ENCODE assay signal across 9 mouse cellular contexts in genomic region chr15:99032726-99033250, GRCm38 (mm10). TPM values are rescaled to one million over a fixed set of nuclear protein-coding genes. Genes with fewer than 3 reads are reported as not detected.
A peak's percentile ranks its signal among the peaks of the same experiment; 100 is the strongest.
DNase-seq lines count a peak whose midpoint lies in the region; ATAC-seq and TF ChIP-seq lines count a peak whose summit lies in the region.
"Had no signal": no experiment of that assay in that cellular context is flagged by ENCODE, and none has a peak within 500 bp of the region (broad histone marks: within the 10 kb centered on the region; RNA-seq: fewer than 3 reads in every experiment).

No protein-coding gene starts in this region.

- 57% methylated on average over 7 of the region's 7 CpGs for WGBS in lung, embryonic 14.5 days
- WGBS in macrophage (ENCODE audit: missing documents) = 59% methylated on average over 7 of the region's 7 CpGs

- no peaks in the 10 kb centered on the region for H3K27me3 ChIP-seq in lung, embryonic 14.5 days (ENCODE audit: insufficient read depth, low read length)

- ATAC-seq in lung, embryonic 14.5 days (ENCODE audit: insufficient read depth) = no peak

- peaks cover 17% of the 10 kb centered on the region for H3K4me1 ChIP-seq in lung, embryonic 14.5 days (ENCODE audit: insufficient read depth)

- H3K36me3 ChIP-seq in lung, embryonic 14.5 days (ENCODE audit: insufficient read depth) = peaks cover 31% of the 10 kb centered on the region
- H3K36me3 ChIP-seq in macrophage (ENCODE audit: inconsistent target) = peaks cover 24% of the 10 kb centered on the region; the same call in 1 of the 2 replicates

- H3K27ac ChIP-seq in lung, embryonic 14.5 days (ENCODE audit: low read depth) = no peak overlapping the region
- peak overlapping the region; percentile 98 for H3K27ac ChIP-seq in macrophage

- H3K9ac ChIP-seq in lung, embryonic 14.5 days = peak overlapping the region; percentile 19

- DNase-seq in lung, embryonic 14.5 days = no peak
- no peak for DNase-seq in lung, postnatal 14 days
- DNase-seq in adrenal gland, postnatal 25 days = peak; percentile 40
- peak; percentile 64 for DNase-seq in kidney, adult 18-20 months
- DNase-seq in Muller cell, postnatal 12 days (ENCODE audit: inconsistent ontology term) = no peak
- DNase-seq in spleen, postnatal 10 days (ENCODE audit: low spot score in 2 of 2) = no peak
- DNase-seq in right cerebral cortex, postnatal 10 days (ENCODE audit: low spot score in 2 of 2) = no peak

- peak overlapping the region; percentile 73 for H3K4me3 ChIP-seq in lung, embryonic 14.5 days (ENCODE audit: low read depth, low read length)
- H3K4me3 ChIP-seq in macrophage (ENCODE audit: inconsistent target) = peak overlapping the region; percentile 98

- no peak for TF ChIP-seq CTCF in lung, embryonic 14.5 days (IDR thresholded peaks at IDR 0.05; ENCODE audit: low read depth)

- H3K4me2 ChIP-seq in lung, embryonic 14.5 days = peak overlapping the region; percentile 79

- peaks cover 60% of the 10 kb centered on the region for H3K79me2 ChIP-seq in macrophage (ENCODE audit: inconsistent target)

- H3K9me3 ChIP-seq in lung, embryonic 14.5 days (ENCODE audit: low read depth, low read length) = no peaks in the 10 kb centered on the region

RNA-seq across cellular contexts. Expression of gene Tuba1c, which starts 3.1 kb away (rescaled TPM):
- 224 and 232 TPM in 2 replicates for polyA plus RNA-seq in lung, embryonic 14.5 days (2014; fragmentation: Nextera tagmentation; extraction: Ambion mirVana)
- total RNA-seq in adrenal gland, postnatal 25 days (2021) = 286 and 303 TPM in 2 replicates
- 100 to 1,000 TPM in 10 of 26 experiments, 10 to 100 TPM in 16; 29.8 to 187 (median 71.5) TPM for total RNA-seq in macrophage (2018; cell fraction: chromatin; rRNA removed)
- total RNA-seq in macrophage (2018; cell fraction: cytosol; rRNA removed) = 100 to 1,000 TPM; 160 to 470 (median 218) TPM
- 100 to 1,000 TPM in 18 of 26 experiments, 10 to 100 TPM in 8; 64.8 to 241 (median 115) TPM for total RNA-seq in macrophage (2018; cell fraction: nucleus; rRNA removed)
- 112 to 385 TPM (median 315 TPM) in 3 replicates for polyA plus RNA-seq in macrophage (2018)

RNA-seq across cellular contexts. Expression of gene Prph, which starts 22.2 kb away (rescaled TPM):
- 0.91 and 1.8 TPM in 2 replicates for polyA plus RNA-seq in lung, embryonic 14.5 days (2014; fragmentation: Nextera tagmentation; extraction: Ambion mirVana)
- total RNA-seq in adrenal gland, postnatal 25 days (2021) = 0.52 and 2.2 TPM in 2 replicates
- not detected for total RNA-seq in macrophage (2018; cell fraction: chromatin; rRNA removed)
- total RNA-seq in macrophage (2018; cell fraction: cytosol; rRNA removed) = under 1 TPM in 3 of 26 experiments, not detected in 23; 0.07 to 0.45 (median 0.10) TPM
- 1 to 10 TPM in 1 of 26 experiments, not detected in 25; 2.5 TPM for total RNA-seq in macrophage (2018; cell fraction: nucleus; rRNA removed)
- 0.07 TPM in 1 of 3 replicates, not detected in the others for polyA plus RNA-seq in macrophage (2018)

RNA-seq across cellular contexts. Expression of gene Troap, which starts 41.6 kb away (rescaled TPM):
- 33.4 and 35.1 TPM in 2 replicates for polyA plus RNA-seq in lung, embryonic 14.5 days (2014; fragmentation: Nextera tagmentation; extraction: Ambion mirVana)
- total RNA-seq in adrenal gland, postnatal 25 days (2021) = 4.3 and 5.6 TPM in 2 replicates
- total RNA-seq in macrophage (2018; cell fraction: chromatin; rRNA removed) = 10 to 100 TPM in 3 of 26 experiments, 1 to 10 TPM in 22, under 1 TPM in 1; 1.00 to 24.6 (median 3.1) TPM
- total RNA-seq in macrophage (2018; cell fraction: cytosol; rRNA removed) = 1 to 10 TPM in 7 of 26 experiments, under 1 TPM in 18, not detected in 1; 0.08 to 2.0 (median 0.55) TPM
- total RNA-seq in macrophage (2018; cell fraction: nucleus; rRNA removed) = 10 to 100 TPM in 1 of 26 experiments, 1 to 10 TPM in 18, under 1 TPM in 5, not detected in 2; 0.35 to 12.5 (median 1.5) TPM
- 2.4 to 2.6 TPM in 2 of 3 replicates, not detected in the other for polyA plus RNA-seq in macrophage (2018)

RNA-seq across cellular contexts. Expression of gene C1ql4, which starts 54.8 kb away (rescaled TPM):
- polyA plus RNA-seq in lung, embryonic 14.5 days (2014; fragmentation: Nextera tagmentation; extraction: Ambion mirVana) = not detected in 2 replicates
- total RNA-seq in adrenal gland, postnatal 25 days (2021) = not detected in 2 replicates
- not detected for total RNA-seq in macrophage (2018; cell fraction: chromatin; rRNA removed)
- total RNA-seq in macrophage (2018; cell fraction: cytosol; rRNA removed) = not detected
- not detected for total RNA-seq in macrophage (2018; cell fraction: nucleus; rRNA removed)
- not detected in 3 replicates for polyA plus RNA-seq in macrophage (2018)
- polyA plus RNA-seq: urinary bladder, adult 2 months had no signal

Comparison
In these comparisons a context has a peak if more than half of its experiments do, and no peak if none do; other contexts are left out.
1. DNase-seq: peak in adrenal gland, postnatal 25 days (single experiment) and kidney, adult 18-20 months (single experiment); none in lung, embryonic 14.5 days (single experiment), lung, postnatal 14 days (single experiment), Muller cell, postnatal 12 days (single experiment), spleen, postnatal 10 days (0 of 2) and right cerebral cortex, postnatal 10 days (0 of 2).